Mouse (Mus musculus) A20 (cell line): ENCODE measurements around the gene Sphkap.

Experiments
- DNase-seq: peaks from one replicate; pipeline ENCODE4 v3.0.0-alpha.2; 2011; ENCODE audit warnings: low read depth, low spot score

Sphkap gene

DNA sequence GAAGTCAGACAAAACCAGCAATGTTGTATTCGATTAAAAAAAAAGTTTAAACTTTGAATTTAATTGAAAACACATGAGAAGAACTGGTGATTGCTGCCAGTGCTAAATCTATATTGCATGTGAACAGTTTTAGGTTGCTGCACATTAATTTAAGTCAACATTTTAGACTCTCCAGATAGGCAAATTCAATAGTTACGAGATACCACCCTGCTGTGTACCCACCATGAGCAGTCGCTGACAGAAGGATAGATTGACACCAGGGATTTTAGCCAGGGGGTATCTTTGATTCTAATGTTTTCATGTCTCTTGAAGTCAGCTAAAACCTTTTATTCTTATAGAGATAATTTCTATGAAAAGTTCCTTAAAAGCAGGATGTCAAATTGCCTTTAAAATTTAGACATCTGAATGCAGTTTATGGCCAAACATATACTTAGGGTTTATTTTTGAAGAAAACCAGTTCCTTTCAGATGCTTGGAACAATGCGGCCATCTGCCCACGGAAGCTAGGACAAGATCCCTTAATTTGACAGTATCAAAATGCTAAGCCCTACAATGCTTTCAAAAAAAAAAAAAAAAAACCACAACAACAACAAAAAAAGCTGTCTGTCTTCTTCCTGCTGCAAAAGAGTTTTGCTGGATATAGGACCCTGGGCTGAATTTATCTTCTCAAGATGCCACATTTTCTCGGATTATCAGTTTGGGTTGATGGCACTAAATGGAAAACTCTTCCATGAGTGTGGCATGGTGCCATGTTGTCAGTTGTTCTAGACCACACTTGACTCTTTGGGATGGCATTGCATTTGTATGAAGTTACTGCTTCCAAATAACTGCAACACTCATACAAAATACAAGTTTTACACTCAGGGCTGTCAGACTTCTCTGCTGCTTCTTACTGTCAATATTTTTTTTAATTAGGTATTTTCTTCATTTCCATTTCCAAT is 110.6 kb downstream of the Sphkap start:
- DNase-seq: no peak

DNA sequence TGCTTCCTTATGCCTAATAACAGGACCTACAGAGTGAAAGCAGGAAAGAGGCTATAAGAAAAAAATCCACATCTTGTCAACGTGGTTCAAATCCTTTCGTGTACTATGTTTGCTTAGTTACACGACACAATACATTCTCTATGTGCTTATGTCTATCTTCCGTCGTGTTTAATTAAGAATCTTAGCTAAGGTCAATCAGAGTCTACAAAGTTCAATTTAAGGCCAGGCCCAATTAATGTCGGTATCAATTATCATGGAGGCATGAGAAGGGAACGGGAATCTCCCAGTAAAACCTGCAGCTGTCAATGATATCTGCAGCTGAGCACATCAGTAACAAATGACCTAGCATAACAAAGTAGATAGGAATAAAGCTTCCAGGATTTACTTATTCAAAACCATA is 122.1 kb downstream of the Sphkap start:
- no peak for DNase-seq

DNA sequence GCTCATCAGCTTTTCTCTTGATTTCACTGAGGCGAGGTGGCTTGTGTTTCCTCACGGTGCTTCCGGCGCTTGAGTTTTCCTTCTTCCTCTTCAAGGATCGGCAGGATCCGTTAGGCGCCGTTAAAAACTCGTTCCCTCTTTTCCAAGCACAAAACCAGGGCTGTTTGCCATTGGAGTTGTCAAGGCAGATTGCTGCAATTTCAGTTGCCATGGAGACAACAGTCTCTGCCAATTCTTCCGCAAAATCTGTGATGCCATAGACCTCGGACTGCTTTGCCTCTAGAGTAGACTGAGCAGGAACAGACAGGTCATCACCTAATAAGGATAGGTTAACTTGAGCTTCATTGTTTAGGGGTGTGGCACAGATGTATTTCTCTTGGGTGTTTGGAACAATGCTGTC is 131.0 kb downstream of the Sphkap start:
- no peak for DNase-seq

DNA sequence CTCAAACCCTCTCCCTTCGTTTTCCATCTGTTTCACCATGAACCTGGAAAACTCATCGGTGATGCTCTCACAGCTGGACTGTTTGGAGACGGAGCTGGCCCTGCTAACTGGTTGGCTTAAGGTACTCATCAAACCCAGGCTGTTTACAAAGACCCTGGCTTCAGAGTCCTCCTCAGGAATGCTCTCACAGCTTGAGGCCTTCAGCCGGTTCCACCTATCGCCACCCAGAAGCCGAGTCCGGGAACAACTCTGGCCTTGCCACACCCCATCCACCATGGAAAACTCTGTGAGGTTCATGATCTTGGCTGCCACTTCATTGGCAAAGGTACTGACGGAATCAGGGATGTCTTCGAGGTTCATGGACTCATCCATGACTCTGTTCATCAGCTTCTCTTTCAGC is 131.4 kb downstream of the Sphkap start:
- DNase-seq: no peak

DNA sequence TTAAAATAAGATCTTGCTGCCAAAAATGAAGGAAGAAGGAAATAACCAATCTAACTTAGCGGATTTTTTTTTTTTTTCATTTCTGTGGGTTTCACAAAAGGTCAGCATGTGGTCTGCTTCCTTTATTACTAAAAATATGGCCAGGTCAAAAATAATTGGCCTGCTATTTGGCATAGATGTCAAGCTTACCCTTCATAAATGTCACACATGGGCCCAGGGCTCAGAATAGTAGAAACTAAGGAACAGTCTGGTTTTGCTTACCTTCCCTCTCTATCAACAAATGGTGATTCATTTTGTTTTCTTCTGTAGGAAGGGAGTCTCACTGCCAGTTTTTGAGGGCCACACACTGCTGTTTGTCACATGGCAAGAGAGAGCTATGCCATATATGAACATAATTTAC is 156.3 kb downstream of the Sphkap start:
- no peak for DNase-seq

DNA sequence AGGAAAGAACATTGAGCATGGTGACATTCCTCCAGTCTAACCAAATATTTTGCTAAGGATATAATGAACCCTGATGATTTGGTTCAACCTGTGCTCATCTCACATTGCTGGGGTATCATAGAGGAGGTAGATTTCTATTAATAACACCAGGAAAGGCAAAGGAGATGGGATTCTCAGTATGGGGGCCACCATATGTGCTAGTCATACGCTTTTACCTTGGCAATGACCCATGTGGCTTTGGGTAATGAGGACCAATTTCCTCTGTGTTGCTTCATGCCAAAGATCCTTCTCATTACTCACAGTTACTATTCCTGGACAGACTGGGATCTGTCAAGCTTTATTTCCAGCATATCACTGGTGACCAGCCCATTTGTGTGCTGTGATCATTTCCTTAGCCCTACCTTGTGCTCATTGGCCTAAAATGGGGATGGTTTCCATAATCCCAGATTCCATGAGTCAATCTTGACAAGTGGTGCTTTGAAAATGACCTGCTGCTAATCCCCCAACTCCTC is 159.7 kb downstream of the Sphkap start:
- DNase-seq: no peak

DNA sequence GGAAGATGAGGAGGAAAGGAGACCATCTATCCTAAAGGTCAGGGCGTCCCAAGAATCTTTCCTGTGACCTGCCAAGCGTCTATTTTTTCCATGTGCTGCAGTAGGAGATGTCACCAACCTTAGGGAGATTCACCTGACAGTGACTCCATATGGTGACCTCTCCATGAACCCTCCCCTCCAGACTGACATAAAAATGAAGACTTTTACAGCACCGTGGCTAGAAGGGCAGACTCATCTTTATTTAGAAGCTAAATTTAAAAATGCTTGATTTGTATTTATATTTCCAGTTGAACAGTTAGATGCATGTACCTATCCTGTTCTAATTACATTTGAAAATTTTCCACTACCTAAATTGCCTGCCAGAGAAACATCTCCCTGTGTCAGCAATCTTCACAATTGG is 180.1 kb downstream of the Sphkap start:
- DNase-seq: no peak

DNA sequence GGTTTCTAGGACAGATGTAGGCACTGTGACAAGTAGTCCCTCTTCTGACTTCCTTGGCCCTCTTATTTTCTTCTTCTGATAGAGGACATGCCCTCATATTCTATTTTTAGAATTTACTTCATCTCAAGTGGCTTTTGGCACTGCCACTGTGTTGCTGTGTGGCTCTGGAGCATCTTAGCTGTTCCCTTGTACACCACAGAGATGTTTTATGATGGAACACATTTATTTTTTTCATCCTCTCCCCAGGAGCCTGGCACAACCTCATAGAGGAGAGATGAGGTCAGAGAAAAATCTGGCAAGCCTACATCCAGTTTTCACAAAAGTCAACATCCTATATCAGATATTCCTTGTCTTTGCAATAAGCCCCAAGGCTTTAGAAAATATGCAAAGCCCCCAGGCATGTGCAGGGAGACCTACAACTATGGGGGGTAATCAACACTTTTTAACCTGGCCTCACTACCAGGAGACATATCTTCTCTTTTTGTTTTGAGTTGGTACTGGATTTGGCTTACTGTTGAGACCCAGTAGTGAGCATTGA is 183.5 kb downstream of the Sphkap start:
- no peak for DNase-seq

DNA sequence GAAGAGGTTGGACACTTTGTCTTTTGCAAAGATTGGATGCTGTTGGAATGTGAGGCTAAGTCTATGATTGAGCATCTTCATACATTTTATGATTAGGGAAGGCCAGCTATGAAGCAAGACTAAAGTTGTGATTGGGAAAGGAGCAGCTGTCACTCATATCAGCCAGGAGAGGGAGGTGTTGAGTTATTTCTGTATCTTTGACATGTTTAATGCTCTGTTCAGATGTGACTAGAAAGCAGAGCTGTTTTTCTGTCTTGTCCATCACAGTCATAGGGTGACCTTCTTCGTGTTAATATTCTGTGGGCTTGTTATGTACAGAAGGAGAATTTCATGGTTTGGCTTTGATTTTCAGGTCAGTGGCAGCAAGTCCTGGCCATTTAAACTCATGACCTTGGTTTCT is 184.9 kb downstream of the Sphkap start:
- DNase-seq: no peak

DNA sequence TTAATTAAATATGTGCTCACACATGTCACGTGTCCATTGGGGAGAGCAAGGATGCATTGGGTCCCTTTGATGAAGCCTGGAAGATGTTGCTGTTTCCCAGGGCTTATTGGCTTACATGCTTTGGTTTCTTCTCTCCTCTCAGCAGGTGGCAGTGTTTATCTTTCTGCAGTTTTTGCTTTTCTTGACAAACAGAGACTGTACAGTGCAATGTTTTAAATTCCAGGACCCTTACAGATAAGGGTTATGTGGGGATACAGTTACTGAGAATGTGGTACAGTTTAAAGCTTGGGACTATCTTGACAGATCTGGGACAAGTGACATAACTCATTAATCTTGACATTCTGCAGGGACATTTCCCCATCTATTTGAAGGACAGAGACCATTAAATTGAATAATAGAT is 189.7 kb downstream of the Sphkap start:
- DNase-seq: no peak

DNA sequence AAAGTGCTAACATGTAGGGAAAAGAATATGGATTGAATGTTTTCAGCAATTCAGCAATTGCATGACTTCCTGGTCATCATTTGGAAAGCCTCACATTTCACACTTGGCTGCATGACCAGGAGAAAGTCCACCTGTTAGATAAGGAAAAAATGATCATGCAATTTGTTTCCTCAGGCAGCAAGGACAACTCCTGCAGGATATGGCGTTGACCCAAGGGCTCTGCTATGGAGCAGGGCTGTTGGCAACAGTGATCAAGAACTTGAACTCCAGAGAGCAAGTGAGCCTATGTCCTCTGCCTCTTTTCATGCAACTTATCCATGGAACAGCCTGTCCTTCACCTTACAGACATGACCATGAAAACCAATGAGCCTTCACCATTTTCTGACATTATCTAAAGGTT is 198.0 kb downstream of the Sphkap start:
- no peak for DNase-seq
